Mouse (Mus musculus) retina, adult 2 months (tissue): ENCODE results near the gene Cdh11.

Experiments
- DNase-seq: peaks from one replicate; pipeline ENCODE4 v3.0.0-alpha.2; 2012; ENCODE audit warnings: low read depth, low spot score

The Cdh11 gene

GRCm38 (mm10) chr8:102785592-102786416 lies at the start of gene Cdh11:
Gene Cdh11 (minus strand): TSS chr8:102785642.
- DNase-seq = no peak

GRCm38 (mm10) chr8:102813959-102814358 lies 28.5 kb upstream of the Cdh11 start:
- DNase-seq = no peak

- DNase-seq = no peak
Observed at GRCm38 (mm10) chr8:102790303-102790702, 4.9 kb upstream of the Cdh11 start.

GRCm38 (mm10) chr8:102786467-102787360 lies 1.3 kb upstream of the Cdh11 start:
- DNase-seq = no peak

- no peak for DNase-seq
Observed at GRCm38 (mm10) chr8:102784835-102785455, 497 bp downstream of the Cdh11 start.

- no peak for DNase-seq
Observed at GRCm38 (mm10) chr8:102783821-102784591, 1.4 kb downstream of the Cdh11 start.

GRCm38 (mm10) chr8:102782707-102783489 lies 2.5 kb downstream of the Cdh11 start:
- DNase-seq = no peak

GRCm38 (mm10) chr8:102780899-102781298 lies 4.5 kb downstream of the Cdh11 start:
- DNase-seq = peak; percentile 51

- no peak for DNase-seq
Observed at GRCm38 (mm10) chr8:102774594-102774993, 10.8 kb downstream of the Cdh11 start.

GRCm38 (mm10) chr8:102771456-102771855 lies 14.0 kb downstream of the Cdh11 start:
- no peak for DNase-seq

GRCm38 (mm10) chr8:102753839-102754238 lies 31.6 kb downstream of the Cdh11 start:
- no peak for DNase-seq

GRCm38 (mm10) chr8:102742940-102743339 lies 42.5 kb downstream of the Cdh11 start:
- no peak for DNase-seq

GRCm38 (mm10) chr8:102742008-102742591 lies 43.3 kb downstream of the Cdh11 start:
- no peak for DNase-seq

GRCm38 (mm10) chr8:102740963-102741362 lies 44.5 kb downstream of the Cdh11 start:
- DNase-seq = no peak

- DNase-seq = no peak
Observed at GRCm38 (mm10) chr8:102738961-102739487, 46.4 kb downstream of the Cdh11 start.

- no peak for DNase-seq
Observed at GRCm38 (mm10) chr8:102738395-102738794, 47.0 kb downstream of the Cdh11 start.

GRCm38 (mm10) chr8:102734419-102734818 lies 51.0 kb downstream of the Cdh11 start:
- DNase-seq = no peak

- DNase-seq = no peak
Observed at GRCm38 (mm10) chr8:102726206-102726935, 59.1 kb downstream of the Cdh11 start.

- no peak for DNase-seq
Observed at GRCm38 (mm10) chr8:102725496-102725895, 59.9 kb downstream of the Cdh11 start.
